Mouse (Mus musculus): ENCODE measurements around the gene Rab5if. TPM values are rescaled to one million over a fixed set of nuclear protein-coding genes. Genes with fewer than 3 reads are reported as not detected.
"Not testable (repeated sequence)": the region's sequence is repeated elsewhere in the genome, so short reads cannot be mapped to it uniquely, and the experiment has no call there.

Gene Rab5if
- polyA plus RNA-seq, 1 experiment from 2014 or later: 186 TPM

DNA sequence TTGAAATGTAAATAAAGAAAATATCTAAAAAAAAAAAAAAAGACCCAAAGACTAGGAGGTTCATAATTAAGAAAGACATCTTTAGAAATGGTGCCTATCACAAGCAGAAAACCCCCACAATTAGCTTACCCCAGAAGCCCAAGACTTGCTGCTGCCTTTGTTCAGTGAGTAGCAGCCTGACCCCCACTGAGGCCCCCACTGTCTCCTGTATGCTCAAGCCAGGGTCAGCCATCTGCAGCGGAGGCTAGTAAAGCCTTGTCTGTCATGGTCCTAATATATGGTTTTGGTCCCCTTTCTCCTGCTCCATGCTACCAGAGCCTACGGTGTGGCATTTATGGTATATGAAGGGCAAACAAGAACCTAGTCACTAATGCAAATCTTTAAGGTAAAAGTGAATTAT is 38.4 kb downstream of the Rab5if start:
- Histone ChIP-seq H3K9ac (ENCODE audit: low read length) (no peak overlapping the region), H3K36me3 (ENCODE audit: control insufficient read depth, insufficient read depth, low read length) (no peaks in the 10 kb centered on the region), H3K4me3 (ENCODE audit: low read depth, low read length) (no peak overlapping the region), H3K27me3 (ENCODE audit: control insufficient read depth, insufficient read depth, low read length) (no peaks in the 10 kb centered on the region), H3K4me2 (ENCODE audit: low read depth, low read length, severe bottlenecking) (no peak overlapping the region), H3K9me3 (ENCODE audit: control insufficient read depth, low read length) (no peaks in the 10 kb centered on the region), H3K27ac (ENCODE audit: low read depth, low read length) (no peak overlapping the region), H3K4me1 (replicated peaks; ENCODE audit: control insufficient read depth, insufficient read depth, low read length) (no peaks in the 10 kb centered on the region)
- 91% methylated on average over 2 of the region's 2 CpGs for WGBS
- DNase-seq (ENCODE audit: low spot score): no peak
- ATAC-seq (replicated peaks; ENCODE audit: low FRiP score): no peak

GRCm38 (mm10) chr2:156901883-156902282 is 39.0 kb downstream of the Rab5if start:
- H3K27ac ChIP-seq (ENCODE audit: low read depth, low read length): no peak overlapping the region
- H3K4me3 ChIP-seq (ENCODE audit: low read depth, low read length): no peak overlapping the region
- H3K36me3 ChIP-seq (ENCODE audit: control insufficient read depth, insufficient read depth, low read length): no peaks in the 10 kb centered on the region
- H3K4me1 ChIP-seq (replicated peaks; ENCODE audit: control insufficient read depth, insufficient read depth, low read length): no peaks in the 10 kb centered on the region
- 85% methylated on average over 6 of the region's 6 CpGs for WGBS
- H3K9me3 ChIP-seq (ENCODE audit: control insufficient read depth, low read length): no peaks in the 10 kb centered on the region
- H3K4me2 ChIP-seq (ENCODE audit: low read depth, low read length, severe bottlenecking): no peak overlapping the region
- H3K9ac ChIP-seq (ENCODE audit: low read length): no peak overlapping the region
- ATAC-seq (replicated peaks; ENCODE audit: low FRiP score) (no peak), DNase-seq (ENCODE audit: low spot score) (no peak)
- no peaks in the 10 kb centered on the region for H3K27me3 ChIP-seq (ENCODE audit: control insufficient read depth, insufficient read depth, low read length)

- not testable (repeated sequence) for H3K36me3 ChIP-seq (ENCODE audit: control insufficient read depth, insufficient read depth, low read length); H3K9me3 ChIP-seq (ENCODE audit: control insufficient read depth, low read length); H3K4me1 ChIP-seq (replicated peaks; ENCODE audit: control insufficient read depth, insufficient read depth, low read length); DNase-seq (ENCODE audit: low spot score); H3K27ac ChIP-seq (ENCODE audit: low read depth, low read length); H3K9ac ChIP-seq (ENCODE audit: low read length); H3K27me3 ChIP-seq (ENCODE audit: control insufficient read depth, insufficient read depth, low read length); H3K4me3 ChIP-seq (ENCODE audit: low read depth, low read length); H3K4me2 ChIP-seq (ENCODE audit: low read depth, low read length, severe bottlenecking); ATAC-seq (replicated peaks; ENCODE audit: low FRiP score)
- WGBS: 81% methylated on average over 4 of the region's 4 CpGs
These were observed 39.5 kb downstream of the Rab5if start for GRCm38 (mm10) chr2:156902411-156902810.

- no peak for DNase-seq (ENCODE audit: low spot score)
- ATAC-seq (replicated peaks; ENCODE audit: low FRiP score): no peak
- Histone ChIP-seq H3K4me2 (ENCODE audit: low read depth, low read length, severe bottlenecking) (no peak overlapping the region), H3K4me1 (replicated peaks; ENCODE audit: control insufficient read depth, insufficient read depth, low read length) (no peaks in the 10 kb centered on the region), H3K36me3 (ENCODE audit: control insufficient read depth, insufficient read depth, low read length) (no peaks in the 10 kb centered on the region), H3K4me3 (ENCODE audit: low read depth, low read length) (no peak overlapping the region), H3K27me3 (ENCODE audit: control insufficient read depth, insufficient read depth, low read length) (no peaks in the 10 kb centered on the region), H3K27ac (ENCODE audit: low read depth, low read length) (no peak overlapping the region), H3K9ac (ENCODE audit: low read length) (no peak overlapping the region), H3K9me3 (ENCODE audit: control insufficient read depth, low read length) (no peaks in the 10 kb centered on the region)
- WGBS: 26% methylated on average over 2 of the region's 2 CpGs
These were observed 40.4 kb downstream of the Rab5if start for GRCm38 (mm10) chr2:156903367-156903766.

DNA sequence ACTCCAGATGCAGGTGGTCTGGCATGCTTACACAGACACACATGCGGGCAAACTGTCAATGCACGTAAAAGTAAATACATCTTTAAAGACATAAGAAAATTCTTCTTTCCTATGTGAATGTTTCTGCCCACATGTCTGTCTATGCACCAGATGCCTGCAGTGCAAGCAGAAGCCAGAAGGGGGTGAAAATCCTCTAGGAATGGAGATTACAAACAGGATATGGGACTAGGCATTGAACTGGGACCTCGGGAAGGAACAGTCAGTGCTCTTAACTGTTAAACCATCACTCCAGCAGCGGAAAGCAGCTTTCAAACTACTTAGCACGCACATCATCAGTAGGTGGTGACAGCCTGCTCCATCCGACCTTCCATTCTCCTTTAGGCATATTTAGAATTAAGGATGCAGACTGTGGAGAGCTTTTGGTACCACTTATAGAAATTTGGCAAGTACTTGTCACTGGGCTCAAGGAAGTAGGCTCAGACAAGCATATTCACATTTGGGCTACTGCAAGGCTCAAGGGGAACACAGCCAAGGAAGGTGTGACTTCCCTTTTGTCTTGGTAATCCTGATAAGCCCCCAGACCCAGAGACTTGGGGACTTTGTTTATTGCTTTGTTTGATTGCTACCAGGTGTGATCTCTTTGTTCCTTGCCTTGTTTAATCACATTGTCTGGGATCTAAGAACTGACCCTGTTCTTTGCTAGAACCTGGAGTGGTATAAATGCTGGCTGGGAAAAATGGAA is 42.2 kb downstream of the Rab5if start:
- Histone ChIP-seq H3K9ac (ENCODE audit: low read length) (no peak overlapping the region), H3K4me3 (ENCODE audit: low read depth, low read length) (no peak overlapping the region), H3K27ac (ENCODE audit: low read depth, low read length) (no peak overlapping the region), H3K4me1 (replicated peaks; ENCODE audit: control insufficient read depth, insufficient read depth, low read length) (no peaks in the 10 kb centered on the region), H3K36me3 (ENCODE audit: control insufficient read depth, insufficient read depth, low read length) (no peaks in the 10 kb centered on the region), H3K4me2 (ENCODE audit: low read depth, low read length, severe bottlenecking) (no peak overlapping the region), H3K9me3 (ENCODE audit: control insufficient read depth, low read length) (no peaks in the 10 kb centered on the region), H3K27me3 (ENCODE audit: control insufficient read depth, insufficient read depth, low read length) (no peaks in the 10 kb centered on the region)
- 32% methylated on average over 6 of the region's 6 CpGs for WGBS
- DNase-seq (ENCODE audit: low spot score) (peak; percentile 66), ATAC-seq (replicated peaks; ENCODE audit: low FRiP score) (no peak)

- ATAC-seq (replicated peaks; ENCODE audit: low FRiP score); H3K4me2 ChIP-seq (ENCODE audit: low read depth, low read length, severe bottlenecking); H3K4me3 ChIP-seq (ENCODE audit: low read depth, low read length); DNase-seq (ENCODE audit: low spot score); H3K27me3 ChIP-seq (ENCODE audit: control insufficient read depth, insufficient read depth, low read length); H3K36me3 ChIP-seq (ENCODE audit: control insufficient read depth, insufficient read depth, low read length); H3K9me3 ChIP-seq (ENCODE audit: control insufficient read depth, low read length); H3K9ac ChIP-seq (ENCODE audit: low read length); H3K4me1 ChIP-seq (replicated peaks; ENCODE audit: control insufficient read depth, insufficient read depth, low read length); H3K27ac ChIP-seq (ENCODE audit: low read depth, low read length): not testable (repeated sequence)
- WGBS: 46% methylated on average over 4 of the region's 4 CpGs
These were observed 43.0 kb downstream of the Rab5if start for GRCm38 (mm10) chr2:156905931-156906330.

DNA sequence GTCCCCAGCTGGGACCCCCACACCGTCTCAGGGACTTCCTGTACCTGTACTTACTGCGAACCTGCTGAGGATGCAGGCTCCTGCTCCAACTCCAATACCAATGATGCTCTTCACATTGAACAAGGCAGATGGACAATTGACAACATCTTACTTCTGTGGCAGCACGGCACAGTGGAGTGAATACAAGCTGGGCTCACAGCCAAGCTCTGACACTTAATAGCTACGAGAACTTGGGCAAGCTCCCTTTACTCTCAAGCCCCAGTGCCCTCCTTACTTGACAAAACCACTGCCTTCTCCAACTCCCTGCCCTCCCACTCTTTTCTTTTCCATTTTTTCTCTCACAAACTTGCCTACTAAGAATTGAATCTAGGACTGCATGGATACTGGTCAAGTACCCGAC is 50.3 kb downstream of the Rab5if start:
- no peaks in the 10 kb centered on the region for H3K36me3 ChIP-seq (ENCODE audit: control insufficient read depth, insufficient read depth, low read length)
- no peak for ATAC-seq (replicated peaks; ENCODE audit: low FRiP score)
- DNase-seq (ENCODE audit: low spot score): no peak
- H3K4me1 ChIP-seq (replicated peaks; ENCODE audit: control insufficient read depth, insufficient read depth, low read length): no peaks in the 10 kb centered on the region
- H3K9me3 ChIP-seq (ENCODE audit: control insufficient read depth, low read length): no peaks in the 10 kb centered on the region
- no peak overlapping the region for H3K9ac ChIP-seq (ENCODE audit: low read length)
- no peaks in the 10 kb centered on the region for H3K27me3 ChIP-seq (ENCODE audit: control insufficient read depth, insufficient read depth, low read length)
- H3K27ac ChIP-seq (ENCODE audit: low read depth, low read length): no peak overlapping the region
- H3K4me2 ChIP-seq (ENCODE audit: low read depth, low read length, severe bottlenecking): no peak overlapping the region
- 83% methylated on average over 5 of the region's 5 CpGs for WGBS
- H3K4me3 ChIP-seq (ENCODE audit: low read depth, low read length): no peak overlapping the region

GRCm38 (mm10) chr2:156915559-156915958 is 52.6 kb downstream of the Rab5if start:
- WGBS: 84% methylated on average over 3 of the region's 3 CpGs
- no peak overlapping the region for H3K9ac ChIP-seq (ENCODE audit: low read length)
- H3K9me3 ChIP-seq (ENCODE audit: control insufficient read depth, low read length): no peaks in the 10 kb centered on the region
- ATAC-seq (replicated peaks; ENCODE audit: low FRiP score): no peak
- no peak overlapping the region for H3K4me2 ChIP-seq (ENCODE audit: low read depth, low read length, severe bottlenecking)
- H3K27ac ChIP-seq (ENCODE audit: low read depth, low read length): no peak overlapping the region
- H3K36me3 ChIP-seq (ENCODE audit: control insufficient read depth, insufficient read depth, low read length): no peaks in the 10 kb centered on the region
- no peaks in the 10 kb centered on the region for H3K27me3 ChIP-seq (ENCODE audit: control insufficient read depth, insufficient read depth, low read length)
- no peak overlapping the region for H3K4me3 ChIP-seq (ENCODE audit: low read depth, low read length)
- DNase-seq (ENCODE audit: low spot score): no peak
- no peaks in the 10 kb centered on the region for H3K4me1 ChIP-seq (replicated peaks; ENCODE audit: control insufficient read depth, insufficient read depth, low read length)

GRCm38 (mm10) chr2:156916419-156917125 is 53.6 kb downstream of the Rab5if start:
- Histone ChIP-seq H3K9me3 (ENCODE audit: control insufficient read depth, low read length) (no peaks in the 10 kb centered on the region), H3K9ac (ENCODE audit: low read length) (no peak overlapping the region), H3K36me3 (ENCODE audit: control insufficient read depth, insufficient read depth, low read length) (no peaks in the 10 kb centered on the region), H3K4me1 (replicated peaks; ENCODE audit: control insufficient read depth, insufficient read depth, low read length) (no peaks in the 10 kb centered on the region), H3K27me3 (ENCODE audit: control insufficient read depth, insufficient read depth, low read length) (no peaks in the 10 kb centered on the region), H3K4me3 (ENCODE audit: low read depth, low read length) (no peak overlapping the region), H3K27ac (ENCODE audit: low read depth, low read length) (no peak overlapping the region), H3K4me2 (ENCODE audit: low read depth, low read length, severe bottlenecking) (no peak overlapping the region)
- 86% methylated on average over 3 of the region's 3 CpGs for WGBS
- DNase-seq (ENCODE audit: low spot score) (no peak), ATAC-seq (replicated peaks; ENCODE audit: low FRiP score) (no peak)
